Mouse (Mus musculus) CD4-positive naive resting alpha-beta T cell, adult 76 days (primary cell): ENCODE results near the gene Cbwd1. TPM values are rescaled to one million over a fixed set of nuclear protein-coding genes. Genes with fewer than 3 reads are reported as not detected.

Source experiments
- total RNA-seq: library from RNA; stranded (reverse); gene quantifications from one replicate; pipeline ENCODE4 v1.2.4, GENCODE M21; 2023

The Cbwd1 gene
- 8.8 TPM for total RNA-seq

DNA sequence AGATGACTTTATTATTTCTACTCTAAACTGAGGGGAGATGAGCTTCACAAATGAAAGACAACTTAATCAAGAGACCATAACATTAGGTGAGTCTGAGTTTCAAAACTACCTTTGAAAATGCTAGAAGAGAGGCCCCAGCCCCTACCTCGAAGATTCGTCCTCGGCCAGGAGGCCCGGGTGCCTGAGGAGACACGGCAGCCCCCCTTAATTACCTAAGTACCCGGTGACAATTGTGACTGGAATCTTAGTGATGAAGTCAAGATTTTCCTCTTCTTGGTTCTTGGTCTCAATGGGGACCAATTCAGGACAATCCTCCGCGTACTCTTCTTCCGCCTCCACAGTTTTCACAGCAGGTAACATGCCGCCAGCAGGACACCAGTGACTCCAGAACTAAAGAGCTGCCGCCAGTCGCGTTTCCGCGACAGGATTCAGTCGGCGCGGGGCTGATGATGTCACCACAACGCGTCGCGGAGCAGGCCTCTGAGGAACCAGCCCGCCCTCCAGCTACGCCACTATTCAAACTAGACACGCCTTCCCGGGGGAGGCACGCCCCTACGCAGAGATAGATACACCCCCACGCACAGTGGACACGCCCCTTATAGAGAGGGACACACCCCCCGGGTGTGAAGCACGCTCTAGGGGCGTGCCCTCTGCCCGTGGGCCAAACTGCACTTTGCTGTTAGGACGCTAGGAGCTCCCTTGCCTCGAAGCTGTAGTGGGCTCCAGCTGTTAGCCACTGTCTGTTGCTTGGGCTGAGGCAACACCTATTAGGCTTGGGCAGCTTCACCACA lies at the start of gene Cbwd1:
Gene Cbwd1, minus strand, starts transcription at position 439 of the 791 bp plus-strand sequence.

GRCm38 (mm10) chr19:24999201-24999886 lies 37.9 kb upstream of the Cbwd1 start, which contains the start of gene Dock8:
Gene Dock8 (plus strand): TSS chr19:24999534.

GRCm38 (mm10) chr19:24900581-24901220 lies 60.7 kb downstream of the Cbwd1 start, which contains the start of gene Foxd4:
Gene Foxd4 (minus strand): TSS chr19:24901197.

DNA sequence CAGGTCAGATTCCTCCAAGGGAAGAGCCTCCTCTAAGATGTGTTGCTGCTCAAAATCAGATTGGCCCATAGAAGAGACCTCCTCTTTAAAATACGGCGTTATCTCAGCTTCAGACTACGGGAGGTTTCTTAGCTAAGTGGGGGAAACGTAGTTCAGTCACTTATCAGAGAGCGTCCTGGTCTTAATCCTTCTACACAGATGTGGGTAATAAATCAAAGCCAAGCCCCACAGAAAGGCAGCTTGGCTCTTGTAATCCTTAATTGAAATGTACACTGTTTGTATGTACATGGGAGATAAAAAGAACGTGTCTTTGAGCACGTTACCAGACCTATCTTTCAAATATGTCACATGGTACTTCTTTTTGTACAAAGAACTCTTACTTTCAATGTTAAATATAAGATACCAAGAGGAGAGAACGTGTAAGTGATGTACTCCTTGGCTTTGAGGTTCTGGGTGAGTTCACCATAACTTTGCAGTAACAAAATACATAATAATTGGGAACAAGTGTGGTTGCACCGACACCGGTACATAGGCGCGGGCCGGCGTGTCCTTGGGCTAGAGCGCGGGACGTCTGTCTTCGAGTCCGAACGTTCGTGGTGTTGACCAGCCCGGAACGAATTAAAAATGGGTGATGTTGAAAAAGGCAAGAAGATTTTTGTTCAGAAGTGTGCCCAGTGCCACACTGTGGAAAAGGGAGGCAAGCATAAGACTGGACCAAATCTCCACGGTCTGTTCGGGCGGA lies 86.1 kb downstream of the Cbwd1 start, which contains the start of gene Gm10053:
Gene Gm10053, plus strand, starts transcription at position 558 of the 742 bp plus-strand sequence.

Other genes with a start within 250 kb of the Cbwd1 start
- not detected for gene Pgm5, start 99.8 kb downstream of the Cbwd1 start, total RNA-seq
- gene Gm10053, start 85.9 kb downstream of the Cbwd1 start, total RNA-seq = 43.5 TPM
- gene Foxd4, start 60.4 kb downstream of the Cbwd1 start, total RNA-seq = not detected
- gene Dock8, start 37.9 kb upstream of the Cbwd1 start, total RNA-seq = 262 TPM